Mouse (Mus musculus): Measurements from ENCODE around the gene Gk2. TPM values are rescaled to one million over a fixed set of nuclear protein-coding genes. Genes with fewer than 3 reads are reported as not detected.

Gene Gk2
- polyA plus RNA-seq (2012; rRNA removed) = not detected in 2 replicates

DNA sequence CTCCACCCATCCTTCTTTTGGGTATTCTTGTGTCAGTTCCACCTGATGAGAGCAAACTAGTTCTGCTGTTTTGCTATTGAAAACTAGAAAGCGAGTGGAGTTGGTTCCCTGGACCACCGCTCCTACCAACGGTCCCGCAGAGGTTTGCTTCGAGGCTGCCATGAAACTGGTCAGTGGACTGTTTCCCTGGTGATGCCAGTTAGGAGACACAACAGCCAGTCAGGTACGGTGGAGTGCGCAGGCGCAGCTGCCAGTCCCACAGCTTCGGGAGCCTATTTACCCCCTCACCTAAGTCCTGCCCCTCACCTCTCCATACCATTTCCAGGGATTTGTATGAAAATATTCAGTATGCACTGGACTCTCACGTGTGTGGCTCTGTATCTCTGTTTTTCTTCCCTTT, at the start of gene Gk2:
TSS of gene Gk2 (minus strand) at position 206 of the 400 bp plus-strand sequence.
- WGBS = 92% methylated on average over 10 of the region's 10 CpGs

DNA sequence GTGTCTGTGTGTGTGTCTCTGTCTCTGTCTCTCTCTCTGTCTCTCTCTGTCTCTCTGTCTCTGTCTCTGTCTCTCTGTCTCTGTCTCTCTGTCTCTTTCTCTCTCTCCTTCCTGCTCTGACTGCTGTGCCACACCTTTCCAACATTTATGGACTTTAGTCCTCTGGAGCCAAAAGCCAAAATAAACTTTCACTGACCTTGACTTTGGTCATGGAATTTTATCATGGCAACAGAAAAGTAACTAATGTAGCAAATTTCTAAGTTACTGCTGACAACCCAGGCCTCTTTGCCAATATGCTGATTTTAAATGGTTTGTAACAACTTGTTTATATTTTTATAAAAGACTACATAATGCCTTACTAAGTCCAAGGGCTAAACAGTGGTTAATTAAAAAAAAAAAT, 41.2 kb upstream of the Gk2 start:
- no peak for TF ChIP-seq POLR2A (IDR thresholded peaks at IDR 0.05; ENCODE audit: borderline replicate concordance, extremely low read depth, low read depth, low read length)
- DNase-seq = no peak
- Histone ChIP-seq H3K4me1 (ENCODE audit: control insufficient read depth, insufficient read depth, low read length) (no peaks in the 10 kb centered on the region), H3K4me3 (replicated peaks; ENCODE audit: extremely low read depth, low read depth, low read length) (no peak overlapping the region)

More for the DNA sequence above, at the start of gene Gk2:
- DNase-seq = no peak
- no peak within 1 kb of the TSS for H3K4me3 ChIP-seq (replicated peaks; ENCODE audit: extremely low read depth, low read depth, low read length)
- no peaks in the 10 kb centered on the region for H3K4me1 ChIP-seq (ENCODE audit: control insufficient read depth, insufficient read depth, low read length)
- no peak for TF ChIP-seq POLR2A (IDR thresholded peaks at IDR 0.05; ENCODE audit: borderline replicate concordance, extremely low read depth, low read depth, low read length)
- no peak for TF ChIP-seq CTCF (IDR thresholded peaks at IDR 0.05; ENCODE audit: insufficient read depth, low read length)

DNA sequence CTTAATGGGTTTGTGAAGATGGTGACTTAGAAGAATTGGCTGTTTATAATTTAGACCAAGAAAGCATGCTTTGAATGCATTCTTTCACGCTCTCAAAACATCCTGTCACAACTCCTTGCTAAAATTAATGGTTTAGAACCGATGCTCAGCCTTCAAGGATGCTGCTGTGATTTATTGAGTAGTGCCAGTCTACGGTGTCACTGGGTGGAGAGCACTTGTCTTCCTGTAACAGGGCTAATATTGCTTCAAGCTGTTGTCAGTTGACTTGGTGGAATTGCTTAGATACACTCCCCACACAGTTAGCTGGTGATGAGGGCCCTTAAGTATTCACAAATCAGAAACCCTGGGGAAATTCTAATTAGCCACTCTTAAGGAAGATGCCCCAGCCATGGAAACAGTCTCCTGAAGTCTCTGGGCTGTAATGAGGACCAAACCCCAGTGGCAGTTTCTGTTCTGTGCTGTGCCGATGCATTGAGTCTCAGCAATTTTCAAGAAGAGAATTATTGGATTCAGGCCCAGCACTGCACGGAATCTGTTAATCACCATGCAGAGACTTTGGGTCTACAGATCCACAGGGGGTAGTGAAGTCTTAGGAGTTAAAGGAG, 38.8 kb upstream of the Gk2 start:
- Histone ChIP-seq H3K4me3 (replicated peaks; ENCODE audit: extremely low read depth, low read depth, low read length) (no peak overlapping the region), H3K4me1 (ENCODE audit: control insufficient read depth, insufficient read depth, low read length) (no peaks in the 10 kb centered on the region)
- no peak for DNase-seq
- WGBS = 62% methylated on average over 5 of the region's 5 CpGs
- no peak for TF ChIP-seq POLR2A (IDR thresholded peaks at IDR 0.05; ENCODE audit: borderline replicate concordance, extremely low read depth, low read depth, low read length)
- no peak for TF ChIP-seq CTCF (IDR thresholded peaks at IDR 0.05; ENCODE audit: insufficient read depth, low read length)

DNA sequence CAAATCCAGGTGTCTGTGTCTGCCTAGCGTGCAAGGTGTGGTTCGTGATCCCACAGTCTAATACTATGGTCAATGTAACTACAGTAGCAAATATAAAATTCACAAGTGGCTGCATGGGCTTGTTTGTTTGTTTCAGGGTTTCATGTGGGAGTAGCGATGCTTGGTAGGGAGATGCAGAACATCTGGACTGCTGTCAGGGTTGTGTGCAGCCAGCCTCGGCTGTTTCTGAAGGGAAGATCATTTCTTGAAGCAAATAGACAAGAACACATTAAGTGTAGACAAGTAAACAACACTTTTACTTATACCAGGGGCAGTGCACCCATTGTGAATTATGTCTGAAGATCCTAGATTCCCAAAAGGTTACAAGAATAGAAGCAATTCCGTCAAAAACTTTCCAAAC, 36.6 kb upstream of the Gk2 start:
- Histone ChIP-seq H3K4me1 (ENCODE audit: control insufficient read depth, insufficient read depth, low read length) (no peaks in the 10 kb centered on the region), H3K4me3 (replicated peaks; ENCODE audit: extremely low read depth, low read depth, low read length) (no peak overlapping the region)
- WGBS = 74% methylated on average over 5 of the region's 5 CpGs
- no peak for DNase-seq
- TF ChIP-seq POLR2A (IDR thresholded peaks at IDR 0.05; ENCODE audit: borderline replicate concordance, extremely low read depth, low read depth, low read length) (no peak), CTCF (IDR thresholded peaks at IDR 0.05; ENCODE audit: insufficient read depth, low read length) (no peak)

DNA sequence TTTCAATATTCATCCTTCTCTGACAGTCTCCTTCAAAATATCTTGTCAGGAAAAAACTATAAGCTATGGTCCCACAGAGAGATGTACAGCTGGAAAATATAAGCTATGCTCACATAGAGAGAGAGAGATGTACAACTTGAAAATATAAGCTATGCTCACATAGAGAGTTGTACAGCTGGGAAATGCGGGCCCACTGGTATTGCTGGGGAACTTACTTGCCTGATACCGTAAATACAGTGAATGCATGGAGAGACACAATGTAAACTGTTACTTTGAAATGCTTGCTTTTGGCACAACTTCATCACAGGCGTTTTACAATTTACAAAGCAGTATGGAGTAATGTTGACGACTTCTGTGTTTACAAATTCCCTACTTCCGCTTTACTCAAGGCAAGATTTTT, 29.3 kb upstream of the Gk2 start:
- Histone ChIP-seq H3K4me3 (replicated peaks; ENCODE audit: extremely low read depth, low read depth, low read length) (no peak overlapping the region), H3K4me1 (ENCODE audit: control insufficient read depth, insufficient read depth, low read length) (no peaks in the 10 kb centered on the region)
- WGBS = 60% methylated on average over 5 of the region's 5 CpGs
- no peak for DNase-seq
- no peak for TF ChIP-seq POLR2A (IDR thresholded peaks at IDR 0.05; ENCODE audit: borderline replicate concordance, extremely low read depth, low read depth, low read length)
- TF ChIP-seq CTCF (IDR thresholded peaks at IDR 0.05; ENCODE audit: insufficient read depth, low read length) = no peak

DNA sequence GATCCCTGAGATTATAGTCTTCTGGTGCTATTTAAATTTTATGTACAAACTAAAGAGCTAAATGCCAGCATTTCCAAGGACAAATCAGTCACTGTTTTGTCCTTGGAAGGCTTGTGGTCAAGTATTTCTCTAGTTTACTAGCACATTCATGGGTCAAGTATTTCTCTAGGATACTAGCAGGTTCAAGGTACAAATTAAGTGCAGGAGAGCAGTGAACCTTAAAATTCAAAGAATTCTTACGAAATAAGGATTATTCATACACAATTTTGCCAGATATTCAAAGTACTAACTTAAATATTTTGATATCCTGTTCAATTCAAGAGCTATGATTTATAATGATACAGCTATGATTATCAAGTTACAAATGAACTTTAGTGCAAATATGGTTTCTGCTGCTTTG, 23.2 kb upstream of the Gk2 start:
- WGBS = 73% methylated on average over 1 of the region's 1 CpGs
- Histone ChIP-seq H3K4me3 (replicated peaks; ENCODE audit: extremely low read depth, low read depth, low read length) (no peak overlapping the region), H3K4me1 (ENCODE audit: control insufficient read depth, insufficient read depth, low read length) (no peaks in the 10 kb centered on the region)
- DNase-seq = no peak
- TF ChIP-seq POLR2A (IDR thresholded peaks at IDR 0.05; ENCODE audit: borderline replicate concordance, extremely low read depth, low read depth, low read length) (no peak), CTCF (IDR thresholded peaks at IDR 0.05; ENCODE audit: insufficient read depth, low read length) (no peak)

DNA sequence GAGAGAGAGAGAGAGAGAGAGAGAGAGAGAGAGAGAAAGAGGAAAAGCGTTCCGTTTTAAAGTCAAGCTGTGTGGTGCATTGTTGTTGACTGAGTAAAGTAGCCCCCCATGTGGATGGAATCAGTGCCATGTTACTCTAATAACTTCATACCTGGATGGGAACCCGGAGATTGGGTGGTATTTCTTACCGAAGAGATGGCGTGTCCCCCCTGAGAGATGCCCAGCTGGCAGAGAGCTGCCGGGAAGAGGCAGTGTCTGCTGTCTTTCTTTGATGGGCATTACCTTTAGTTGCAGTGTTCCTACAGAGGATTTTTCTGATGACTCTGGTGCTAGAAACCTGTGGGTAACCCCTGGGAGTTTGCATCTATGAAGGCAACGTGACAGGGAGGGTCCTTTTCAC, 10.4 kb upstream of the Gk2 start:
- no peak overlapping the region for H3K4me3 ChIP-seq (replicated peaks; ENCODE audit: extremely low read depth, low read depth, low read length)
- no peaks in the 10 kb centered on the region for H3K4me1 ChIP-seq (ENCODE audit: control insufficient read depth, insufficient read depth, low read length)
- TF ChIP-seq POLR2A (IDR thresholded peaks at IDR 0.05; ENCODE audit: borderline replicate concordance, extremely low read depth, low read depth, low read length) (no peak), CTCF (IDR thresholded peaks at IDR 0.05; ENCODE audit: insufficient read depth, low read length) (no peak)
- no peak for DNase-seq
- WGBS = 89% methylated on average over 7 of the region's 7 CpGs

DNA sequence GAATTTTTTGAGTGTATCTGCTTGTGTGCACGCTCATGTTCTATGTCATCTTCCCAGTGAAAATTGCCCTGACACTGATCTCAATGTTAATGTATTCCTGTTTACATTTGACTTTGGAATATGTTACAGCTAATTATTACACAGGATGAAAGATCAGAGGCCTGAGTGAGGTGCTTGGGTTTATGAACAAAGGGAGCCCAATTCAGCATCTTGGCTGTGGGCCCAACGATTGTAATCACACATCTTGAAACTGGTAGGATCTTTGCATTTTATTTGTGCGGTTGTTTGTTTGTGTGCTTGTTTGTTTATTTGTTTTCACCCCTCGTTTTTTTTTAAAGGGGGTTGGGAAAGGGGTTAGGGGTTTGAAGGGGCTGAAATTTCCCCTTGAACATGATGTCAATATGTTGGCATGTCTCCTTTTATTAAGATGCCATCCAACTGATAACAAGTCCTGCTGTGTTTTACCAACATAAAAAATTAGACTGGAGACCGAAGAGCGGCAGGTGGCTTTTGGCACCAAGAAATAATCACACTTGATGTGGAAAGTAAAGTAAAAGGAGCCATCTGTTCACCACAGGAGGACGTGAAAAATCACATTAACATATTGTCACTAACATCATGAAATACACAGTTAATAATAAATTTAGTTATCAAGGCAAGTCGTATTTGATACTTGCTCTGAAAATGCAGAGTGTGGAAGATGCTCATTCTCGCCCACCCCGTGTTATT, 9.8 kb upstream of the Gk2 start:
- TF ChIP-seq POLR2A (IDR thresholded peaks at IDR 0.05; ENCODE audit: borderline replicate concordance, extremely low read depth, low read depth, low read length) (no peak), CTCF (IDR thresholded peaks at IDR 0.05; ENCODE audit: insufficient read depth, low read length) (no peak)
- H3K4me1 ChIP-seq (ENCODE audit: control insufficient read depth, insufficient read depth, low read length) = no peaks in the 10 kb centered on the region
- no peak overlapping the region for H3K4me3 ChIP-seq (replicated peaks; ENCODE audit: extremely low read depth, low read depth, low read length)
- 75% methylated on average over 10 of the region's 10 CpGs for WGBS
- DNase-seq = no peak

DNA sequence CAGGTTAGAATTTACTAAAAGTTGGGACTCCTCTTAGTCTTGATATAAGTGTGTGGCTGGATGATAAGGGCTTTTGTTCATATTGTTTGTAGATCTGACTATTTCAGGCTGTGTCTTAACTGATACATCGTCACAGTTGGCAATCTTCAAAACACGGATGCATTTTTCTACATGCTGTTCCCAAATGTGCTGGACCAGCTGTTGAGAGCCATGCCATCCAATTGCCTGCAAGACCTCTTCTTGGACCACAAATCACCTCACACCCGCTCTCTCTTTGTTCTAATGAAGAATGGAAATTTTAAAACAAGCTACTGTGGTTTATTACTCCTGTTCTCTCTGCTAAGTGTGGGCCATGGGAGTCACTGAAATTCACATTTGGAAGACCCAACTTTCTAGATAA, 9.1 kb upstream of the Gk2 start:
- Histone ChIP-seq H3K4me3 (replicated peaks; ENCODE audit: extremely low read depth, low read depth, low read length) (no peak overlapping the region), H3K4me1 (ENCODE audit: control insufficient read depth, insufficient read depth, low read length) (no peaks in the 10 kb centered on the region)
- no peak for DNase-seq
- no peak for TF ChIP-seq POLR2A (IDR thresholded peaks at IDR 0.05; ENCODE audit: borderline replicate concordance, extremely low read depth, low read depth, low read length)
- 75% methylated on average over 3 of the region's 3 CpGs for WGBS

DNA sequence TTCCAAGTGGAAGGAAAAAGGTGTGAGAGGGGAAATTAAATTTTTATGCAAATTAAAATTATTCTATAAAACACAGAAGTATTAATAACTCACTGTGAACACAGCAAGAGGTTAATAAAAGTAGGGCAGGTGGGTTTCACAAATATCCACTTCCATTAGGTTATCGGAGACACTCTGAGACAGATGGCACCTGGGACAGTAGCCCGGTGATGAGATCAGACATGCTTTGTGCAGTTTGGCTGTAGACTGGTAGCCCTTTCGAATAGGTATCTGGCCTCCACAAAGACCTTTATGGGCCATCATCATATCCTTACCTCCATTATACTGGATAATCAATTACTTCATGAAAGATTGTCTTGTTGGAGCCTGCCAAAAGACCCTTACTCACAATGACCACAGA, 6.0 kb upstream of the Gk2 start:
- H3K4me3 ChIP-seq (replicated peaks; ENCODE audit: extremely low read depth, low read depth, low read length) = no peak overlapping the region
- no peak for TF ChIP-seq POLR2A (IDR thresholded peaks at IDR 0.05; ENCODE audit: borderline replicate concordance, extremely low read depth, low read depth, low read length)
- no peak for TF ChIP-seq CTCF (IDR thresholded peaks at IDR 0.05; ENCODE audit: insufficient read depth, low read length)
- WGBS = 94% methylated on average over 3 of the region's 3 CpGs
- no peaks in the 10 kb centered on the region for H3K4me1 ChIP-seq (ENCODE audit: control insufficient read depth, insufficient read depth, low read length)
- DNase-seq = no peak

Measured in lung, adult 2 months (tissue).